Mouse (Mus musculus) embryonic facial prominence, embryonic 15.5 days (tissue): ENCODE measurements around the gene Mettl16. TPM values are rescaled to one million over a fixed set of nuclear protein-coding genes. Genes with fewer than 3 reads are reported as not detected.
A peak's percentile ranks its signal among the peaks of the same experiment; 100 is the strongest.

Experiments used
- ATAC-seq: fragments of 200-750 bp; cut with Nextera tagmentation; 2 replicates; pipeline ENCODE4 v1.8.0; 2017; ENCODE audit warnings: low read depth, moderate TSS enrichment; ENCODE audit not compliant: insufficient number of reproducible peaks, low FRiP score, low TSS enrichment
- H3K27ac ChIP-seq: fragments of 300-500 bp; sonication (generic); replicated peaks from 2 replicates; pipeline ENCODE4 v1.5.1; 2015; ENCODE audit warnings: mild to moderate bottlenecking, inconsistent platforms
- H3K27me3 ChIP-seq: fragments of 300-500 bp; sonication (generic); 2 replicates; pipeline ENCODE4 v1.6.1; 2015; ENCODE audit warnings: inconsistent platforms
- H3K36me3 ChIP-seq: fragments of 300-500 bp; sonication (generic); 2 replicates; pipeline ENCODE4 v1.6.1; 2015; ENCODE audit warnings: mild to moderate bottlenecking, inconsistent platforms
- H3K4me1 ChIP-seq: fragments of 300-500 bp; sonication (generic); 2 replicates; pipeline ENCODE4 v1.6.1; 2015; ENCODE audit warnings: inconsistent platforms
- H3K4me2 ChIP-seq: fragments of 300-500 bp; sonication (generic); replicated peaks from 2 replicates; pipeline ENCODE4 v1.6.1; 2015; ENCODE audit warnings: mild to moderate bottlenecking, inconsistent platforms
- H3K4me3 ChIP-seq: fragments of 300-500 bp; sonication (generic); replicated peaks from 2 replicates; pipeline ENCODE4 v1.5.1; 2015; ENCODE audit warnings: mild to moderate bottlenecking, inconsistent platforms
- H3K9ac ChIP-seq: fragments of 300-500 bp; sonication (generic); 2 replicates; pipeline ENCODE4 v1.6.1; 2015; ENCODE audit warnings: inconsistent platforms
- H3K9me3 ChIP-seq: fragments of 300-500 bp; sonication (generic); replicated peaks from 2 replicates; pipeline ENCODE4 v1.6.1; 2016; ENCODE audit warnings: inconsistent platforms
- WGBS: fragments of 180-500 bp; shearing (Covaris S2); methylation state at CpG from one replicate; pipeline ENCODE4 v1.1.7; 2015; 5-methylcytosine and 5-hydroxymethylcytosine counted together
- polyA plus RNA-seq: library from polyadenylated mRNA; unstranded; fragments of >200 nt; fragmentation: Nextera tagmentation; extraction: Ambion mirVana; gene quantifications from 2 replicates; pipeline ENCODE4 v1.2.1, GENCODE M21; 2015

The Mettl16 gene
- polyA plus RNA-seq, 1 experiment from 2014 or later = 45.8 TPM

DNA sequence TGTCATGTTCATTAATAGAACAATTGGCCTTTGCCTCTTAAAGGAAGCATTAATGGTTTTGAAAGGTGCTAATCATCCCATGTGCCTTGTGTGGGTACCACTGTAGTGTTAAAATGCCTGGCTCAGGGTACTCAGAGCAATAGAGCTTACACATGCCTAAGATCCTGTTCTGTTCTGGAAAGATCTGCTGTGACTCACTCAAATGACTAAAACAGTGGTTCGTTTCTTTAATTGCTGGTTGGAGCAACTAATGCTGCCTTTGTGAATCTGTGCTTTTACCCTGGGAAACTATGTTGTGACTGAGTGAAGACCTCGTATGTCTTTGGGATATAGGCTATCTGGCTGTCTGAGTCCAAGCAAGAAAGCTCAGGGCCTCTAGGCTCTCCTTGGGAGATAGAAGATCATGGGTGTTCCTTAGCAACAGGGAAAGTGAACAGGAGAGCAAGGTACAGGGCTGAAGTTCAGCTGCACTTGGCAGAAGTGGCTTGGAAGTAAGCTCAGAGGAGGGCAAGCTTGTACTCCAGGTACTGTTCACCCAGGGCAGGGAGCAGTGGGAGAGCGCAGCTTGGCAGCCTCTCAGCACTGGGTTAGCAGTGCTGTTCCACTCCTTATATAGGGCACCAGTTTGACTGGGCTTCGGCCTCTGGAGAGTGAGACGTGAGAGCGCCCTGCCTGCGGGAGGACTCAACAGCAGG is 52.3 kb downstream of the Mettl16 start:
- Histone ChIP-seq H3K27me3 (no peaks in the 10 kb centered on the region), H3K27ac (no peak overlapping the region), H3K9me3 (no peaks in the 10 kb centered on the region), H3K4me3 (no peak overlapping the region), H3K4me2 (no peak overlapping the region), H3K9ac (no peak overlapping the region), H3K36me3 (peaks cover 15% of the 10 kb centered on the region; the same call in 1 of the 2 replicates), H3K4me1 (peaks cover 3% of the 10 kb centered on the region)
- ATAC-seq = no peak
- WGBS = 82% methylated on average over 7 of the region's 7 CpGs

DNA sequence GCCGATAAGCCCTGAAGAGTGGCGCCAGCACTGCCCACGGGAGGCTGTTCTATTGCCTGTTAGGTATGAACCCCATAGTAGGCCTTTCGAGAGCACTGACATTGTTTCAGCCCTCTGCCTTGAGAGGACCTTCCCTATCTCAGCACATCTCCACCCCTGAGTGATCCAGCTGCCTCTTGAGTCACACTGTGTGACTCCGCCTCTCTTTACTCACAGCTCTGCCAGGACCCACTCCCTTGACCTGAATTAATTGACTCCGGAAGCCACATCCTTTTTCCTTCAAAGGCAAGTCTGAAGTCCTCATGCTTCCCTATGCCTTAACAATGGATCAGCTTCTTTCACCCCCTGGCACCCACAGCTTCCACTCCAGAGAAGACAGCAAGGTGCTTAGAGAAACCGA is 55.5 kb downstream of the Mettl16 start:
- Histone ChIP-seq H3K27ac (no peak overlapping the region), H3K4me2 (no peak overlapping the region), H3K27me3 (no peaks in the 10 kb centered on the region), H3K4me1 (peaks cover 14% of the 10 kb centered on the region), H3K4me3 (no peak overlapping the region), H3K9me3 (no peaks in the 10 kb centered on the region), H3K36me3 (no peaks in the 10 kb centered on the region), H3K9ac (no peak overlapping the region)
- 74% methylated on average over 7 of the region's 7 CpGs for WGBS
- ATAC-seq = no peak

DNA sequence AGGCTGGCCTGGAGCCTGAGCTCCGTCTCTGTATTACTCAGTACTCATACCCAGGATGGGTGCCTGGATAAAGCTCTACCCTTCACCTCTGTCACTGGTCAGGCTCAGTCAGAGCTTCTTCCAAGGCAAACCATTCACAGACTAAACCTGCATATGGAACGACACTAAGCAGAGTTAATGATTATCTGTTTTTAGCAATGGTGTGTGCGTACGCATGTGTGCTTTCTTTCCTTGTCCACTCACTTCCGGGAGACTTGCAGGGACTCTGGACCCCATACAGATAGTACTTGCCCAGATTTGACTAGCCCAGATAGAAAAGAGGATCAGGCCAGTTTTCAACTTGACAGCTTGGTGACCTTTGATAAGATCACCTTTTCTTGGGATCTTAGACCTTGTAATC is 56.1 kb downstream of the Mettl16 start:
- H3K4me2 ChIP-seq = no peak overlapping the region
- no peaks in the 10 kb centered on the region for H3K9me3 ChIP-seq
- ATAC-seq = no peak
- no peak overlapping the region for H3K4me3 ChIP-seq
- WGBS = 95% methylated on average over 5 of the region's 5 CpGs
- H3K4me1 ChIP-seq = peaks cover 14% of the 10 kb centered on the region
- H3K9ac ChIP-seq = no peak overlapping the region
- no peaks in the 10 kb centered on the region for H3K27me3 ChIP-seq
- H3K27ac ChIP-seq = no peak overlapping the region
- H3K36me3 ChIP-seq = no peaks in the 10 kb centered on the region

DNA sequence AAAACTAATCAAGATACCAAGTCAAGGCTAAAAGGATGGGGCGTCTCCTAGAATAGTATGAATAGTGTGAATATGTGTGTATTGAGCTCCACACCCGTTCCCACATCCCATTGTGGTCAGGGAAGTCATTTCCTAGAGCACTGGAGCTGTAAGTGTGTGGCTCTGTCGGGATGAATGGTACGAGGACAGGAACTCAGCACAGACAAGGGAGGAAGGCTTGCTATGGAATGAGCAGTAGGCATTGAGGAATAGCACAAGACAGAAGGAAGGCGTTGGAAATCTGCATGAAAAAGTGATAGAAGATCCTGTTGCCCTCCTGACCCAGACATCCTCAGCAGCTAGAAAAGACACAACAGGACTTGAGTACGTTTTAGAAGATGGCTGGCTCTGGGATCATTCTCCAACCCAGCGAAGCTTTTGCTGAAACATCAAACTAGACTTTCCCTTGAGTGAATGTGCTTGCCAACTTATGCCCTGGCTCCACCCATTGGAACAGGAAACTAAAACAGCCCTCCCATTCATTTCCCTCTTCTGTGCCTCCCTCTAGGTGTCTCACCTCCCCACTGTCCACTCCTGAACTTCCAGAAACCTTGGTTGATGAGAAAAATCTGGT is 57.3 kb downstream of the Mettl16 start:
- Histone ChIP-seq H3K9ac (no peak overlapping the region), H3K36me3 (no peaks in the 10 kb centered on the region), H3K9me3 (no peaks in the 10 kb centered on the region), H3K4me2 (no peak overlapping the region), H3K27ac (no peak overlapping the region), H3K27me3 (no peaks in the 10 kb centered on the region), H3K4me3 (no peak overlapping the region), H3K4me1 (peaks cover 19% of the 10 kb centered on the region)
- WGBS = 63% methylated on average over 7 of the region's 7 CpGs
- no peak for ATAC-seq

DNA sequence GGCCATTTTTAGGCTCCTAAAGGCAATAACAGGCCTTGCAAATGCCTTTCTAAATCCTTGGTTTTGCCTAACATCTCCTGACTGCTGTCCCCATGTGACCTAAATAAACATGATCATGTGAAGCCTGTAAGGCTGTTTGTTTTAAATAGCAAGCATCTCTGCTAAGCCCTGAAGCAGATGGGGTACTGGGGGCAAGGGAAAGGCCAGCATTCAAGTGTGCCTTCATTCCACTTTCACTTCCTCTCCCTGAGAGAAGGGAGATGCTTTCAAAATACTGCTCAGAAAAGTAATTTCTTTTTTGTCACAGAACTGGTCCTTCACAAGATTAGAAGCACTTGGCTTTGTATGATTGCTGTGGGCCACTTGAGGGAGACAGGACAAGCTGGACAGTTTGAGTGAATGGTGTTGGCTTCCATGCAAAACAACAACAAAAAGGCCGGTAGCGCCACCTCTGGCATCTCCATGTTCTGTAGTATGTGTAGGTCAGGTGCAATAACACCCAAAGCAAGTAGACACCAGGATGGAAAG is 57.8 kb downstream of the Mettl16 start:
- no peak overlapping the region for H3K4me3 ChIP-seq
- H3K4me1 ChIP-seq = peaks cover 25% of the 10 kb centered on the region
- H3K9ac ChIP-seq = no peak overlapping the region
- H3K36me3 ChIP-seq = no peaks in the 10 kb centered on the region
- no peak overlapping the region for H3K4me2 ChIP-seq
- ATAC-seq = no peak
- 23% methylated on average over 2 of the region's 2 CpGs for WGBS
- no peaks in the 10 kb centered on the region for H3K27me3 ChIP-seq
- no peak overlapping the region for H3K27ac ChIP-seq
- no peaks in the 10 kb centered on the region for H3K9me3 ChIP-seq

DNA sequence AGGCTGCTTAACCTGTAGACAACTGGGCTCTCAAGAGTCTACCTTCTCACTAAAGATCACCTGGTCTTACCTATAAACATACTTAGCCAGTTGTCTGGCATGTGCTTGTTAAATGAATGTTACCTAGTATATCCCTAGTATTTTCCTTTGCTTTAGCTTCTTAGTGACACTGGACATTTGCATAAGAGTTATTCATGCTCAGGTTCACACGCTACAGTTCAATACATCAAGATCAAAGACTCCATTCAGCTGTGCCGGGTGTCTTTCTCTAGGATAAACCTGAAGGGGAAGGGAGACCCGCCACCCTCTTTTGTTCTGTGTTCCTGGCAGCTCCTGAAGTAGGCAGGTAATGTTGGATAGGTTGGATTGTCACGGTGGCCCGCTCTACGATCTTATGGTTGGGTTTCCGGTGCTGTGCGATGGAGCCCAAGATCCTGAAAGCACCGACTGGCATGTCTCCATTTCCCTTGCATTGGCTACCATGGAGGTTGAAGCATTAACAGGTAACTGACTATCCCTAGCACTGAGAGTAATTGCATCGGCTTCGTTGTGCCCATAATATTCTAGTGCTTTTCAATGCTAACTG is 58.4 kb downstream of the Mettl16 start:
- peaks cover 31% of the 10 kb centered on the region for H3K4me1 ChIP-seq
- no peak overlapping the region for H3K9ac ChIP-seq
- peak overlapping the region; percentile 97; the same call in 1 of the 2 replicates for H3K27ac ChIP-seq
- no peaks in the 10 kb centered on the region for H3K27me3 ChIP-seq
- WGBS = 16% methylated on average over 11 of the region's 11 CpGs
- no peaks in the 10 kb centered on the region for H3K36me3 ChIP-seq
- peak overlapping the region; percentile 96 for H3K4me3 ChIP-seq
- ATAC-seq = no peak
- no peaks in the 10 kb centered on the region for H3K9me3 ChIP-seq
- H3K4me2 ChIP-seq = peak overlapping the region; percentile 85

DNA sequence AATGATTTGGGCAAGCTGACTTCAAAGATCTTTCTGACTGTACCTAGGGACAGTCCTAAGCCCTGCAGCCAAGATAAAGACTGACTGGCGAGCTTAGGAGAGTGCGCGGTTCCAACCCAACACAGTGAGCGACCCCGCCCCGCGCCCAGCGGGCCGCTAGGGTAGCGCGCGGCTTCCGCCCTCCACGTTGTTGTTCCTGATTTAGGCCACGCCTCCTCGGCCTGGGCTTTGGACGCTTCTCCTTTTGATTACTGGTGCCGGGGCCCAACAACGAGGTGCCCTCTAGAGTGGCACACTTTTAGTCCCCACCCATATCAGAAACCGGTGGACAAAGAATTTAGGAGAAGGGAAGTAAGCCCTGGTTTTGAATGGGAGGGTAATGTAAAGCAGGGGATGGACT is 59.2 kb downstream of the Mettl16 start:
- no peaks in the 10 kb centered on the region for H3K36me3 ChIP-seq
- peak overlapping the region; percentile 97 for H3K27ac ChIP-seq
- no peaks in the 10 kb centered on the region for H3K9me3 ChIP-seq
- under 1% methylated on average over 20 of the region's 20 CpGs for WGBS
- peaks cover 38% of the 10 kb centered on the region for H3K4me1 ChIP-seq
- no peaks in the 10 kb centered on the region for H3K27me3 ChIP-seq
- no peak overlapping the region; the same call in 1 of the 2 replicates for H3K9ac ChIP-seq
- peak; percentile 27; the same call in 1 of the 2 replicates for ATAC-seq
- H3K4me2 ChIP-seq = peak overlapping the region; percentile 85
- H3K4me3 ChIP-seq = peak overlapping the region; percentile 96

DNA sequence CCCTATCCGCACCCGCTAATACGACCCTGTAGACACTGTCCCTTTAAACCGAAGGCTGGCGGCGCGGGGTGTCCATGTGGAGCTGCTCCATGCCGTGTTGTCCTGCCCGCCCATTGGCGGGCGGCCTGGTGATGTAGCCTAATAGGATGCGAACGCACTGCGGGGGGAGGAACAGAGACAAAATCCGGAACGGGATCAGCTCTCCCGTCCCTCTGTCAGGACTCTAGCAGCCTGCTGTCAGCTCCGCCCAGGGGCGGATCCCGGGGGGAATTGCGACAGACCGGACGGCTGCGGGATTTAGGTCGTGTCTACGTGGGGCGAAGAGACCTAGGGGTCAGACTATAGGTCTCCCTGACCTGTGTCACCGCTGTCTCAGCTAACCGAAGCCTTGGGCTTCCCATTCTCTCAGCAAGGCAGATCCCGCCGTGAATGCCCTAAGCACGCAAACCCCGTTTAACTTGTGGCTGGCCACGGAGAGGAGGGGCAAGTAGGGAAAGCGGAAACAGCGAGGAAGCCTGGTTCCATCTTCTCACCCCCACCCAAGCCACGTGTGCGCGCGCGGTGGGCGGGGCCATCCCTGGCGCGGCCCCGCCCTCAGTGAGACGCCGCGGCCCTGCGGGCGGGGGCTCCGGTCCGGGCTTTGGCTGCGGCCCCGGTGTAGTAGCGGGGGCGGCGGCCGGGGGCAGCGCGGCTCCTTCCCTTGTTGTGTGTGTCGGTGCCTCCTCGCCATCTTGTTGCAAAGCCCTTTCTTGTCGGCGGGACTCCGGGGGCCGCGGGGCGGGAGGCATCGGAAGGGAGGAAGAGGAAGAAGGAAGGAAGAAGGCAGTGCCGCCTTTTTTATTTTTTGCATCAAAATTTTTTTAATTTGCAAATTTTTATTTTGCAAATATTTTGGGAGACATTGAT is 59.9 kb downstream of the Mettl16 start, which contains the start of gene Mnt:
Gene Mnt (plus strand): TSS at position 665 of the 906 bp plus-strand sequence.
- Histone ChIP-seq H3K27ac (peak within 1 kb of the TSS; percentile 97), H3K4me3 (peak within 1 kb of the TSS; percentile 96), H3K4me2 (peak within 1 kb of the TSS; percentile 85), H3K27me3 (no peaks in the 10 kb centered on the region), H3K9me3 (no peaks in the 10 kb centered on the region), H3K36me3 (no peaks in the 10 kb centered on the region), H3K4me1 (peaks cover 40% of the 10 kb centered on the region), H3K9ac (peak within 1 kb of the TSS; percentile 75)
- ATAC-seq = peak; percentile 88
- under 1% methylated on average over 70 of the region's 70 CpGs for whole genome bisulfite sequencing

DNA sequence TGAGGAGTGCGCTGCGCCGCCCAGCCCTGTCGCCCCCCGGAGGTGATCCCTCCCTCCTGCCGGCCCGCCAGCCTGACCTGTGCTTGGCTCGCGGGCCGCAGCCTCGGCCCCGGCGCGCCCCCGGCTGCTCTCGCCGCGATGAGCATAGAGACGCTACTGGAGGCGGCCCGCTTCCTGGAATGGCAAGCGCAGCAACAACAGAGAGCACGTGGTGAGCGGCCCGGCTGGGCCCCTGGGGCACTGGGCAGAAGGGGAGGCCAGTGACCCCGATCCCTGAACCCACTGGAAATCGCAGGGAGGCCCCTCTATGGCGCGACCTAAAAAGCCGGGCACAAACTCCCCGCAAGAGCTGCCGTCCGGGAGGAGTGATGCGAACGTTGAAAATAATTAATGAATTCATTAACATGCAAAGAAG is 60.6 kb downstream of the Mettl16 start:
- Histone ChIP-seq H3K9ac (peak overlapping the region; percentile 75), H3K4me1 (peaks cover 47% of the 10 kb centered on the region), H3K9me3 (no peaks in the 10 kb centered on the region), H3K27ac (peak overlapping the region; percentile 97), H3K4me2 (peak overlapping the region; percentile 85), H3K4me3 (peak overlapping the region; percentile 96), H3K36me3 (no peaks in the 10 kb centered on the region), H3K27me3 (no peaks in the 10 kb centered on the region)
- WGBS = under 1% methylated on average over 35 of the region's 35 CpGs
- ATAC-seq = no peak

DNA sequence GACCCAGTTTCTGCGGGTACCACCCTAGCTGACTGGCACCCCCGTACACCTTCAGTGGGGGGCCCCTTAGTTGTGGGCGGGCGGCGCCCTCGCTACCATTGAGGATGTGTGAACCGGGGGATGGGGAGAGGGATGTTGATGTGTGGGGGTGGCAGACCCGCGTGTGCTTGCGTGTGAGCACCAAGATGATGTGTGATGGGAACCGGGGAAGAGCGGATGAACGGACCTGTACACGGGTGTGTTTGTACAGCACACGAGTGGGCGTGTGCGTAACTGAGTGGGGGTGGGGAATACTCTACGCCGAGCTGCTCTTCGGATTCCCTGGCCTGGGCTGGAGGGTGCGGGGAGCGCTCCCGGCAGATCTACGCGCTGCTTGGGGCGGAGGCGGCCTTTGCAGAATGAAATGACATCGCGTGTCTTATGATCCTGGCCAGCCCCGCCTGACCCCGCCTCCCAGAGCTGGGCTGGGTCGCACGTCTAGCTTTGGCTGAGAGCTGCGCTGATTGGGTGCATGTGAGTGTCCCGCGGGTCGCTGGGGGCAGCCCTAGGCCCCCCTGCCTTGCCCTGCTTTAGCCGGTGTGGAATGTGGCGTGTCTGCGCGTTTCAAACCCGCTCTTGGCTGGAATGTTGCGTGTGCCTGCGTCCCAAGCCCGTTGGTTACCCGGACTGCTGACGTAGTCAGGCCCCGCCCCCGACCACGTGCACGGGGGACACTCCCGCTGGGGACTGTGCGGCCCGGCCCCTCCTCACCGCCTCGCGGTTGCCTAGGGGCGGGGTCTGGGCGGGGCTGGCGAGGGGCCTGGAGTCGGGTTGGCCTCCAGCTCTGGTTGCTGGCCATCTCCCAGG is 61.2 kb downstream of the Mettl16 start:
- peaks cover 54% of the 10 kb centered on the region for H3K4me1 ChIP-seq
- no peaks in the 10 kb centered on the region for H3K27me3 ChIP-seq
- ATAC-seq = peak; percentile 83
- peak overlapping the region; percentile 97 for H3K27ac ChIP-seq
- peak overlapping the region; percentile 85 for H3K4me2 ChIP-seq
- peak overlapping the region; percentile 96 for H3K4me3 ChIP-seq
- H3K36me3 ChIP-seq = no peaks in the 10 kb centered on the region
- peak overlapping the region; percentile 75 for H3K9ac ChIP-seq
- H3K9me3 ChIP-seq = no peaks in the 10 kb centered on the region
- WGBS = under 1% methylated on average over 61 of the region's 61 CpGs
